Mouse (Mus musculus): ENCODE measurements at regions not wholly inside any gene's neighbourhood (a gene's known extent, or its start where the extent isn't known, plus 50 kb on each side); places are given as distances from the start of the nearest gene placed in this dataset.

- TF ChIP-seq NANOG (IDR thresholded peaks at IDR 0.05; ENCODE audit: borderline replicate concordance, low read length) = no peak
- TF ChIP-seq POU5F1 (IDR thresholded peaks at IDR 0.05; ENCODE audit: borderline replicate concordance, low read length) = no peak
- TF ChIP-seq CTCF (conservative IDR thresholded peaks at IDR 0.05; ENCODE audit: low read length) = no peak
- H3K4me3 ChIP-seq (replicated peaks; ENCODE audit: low read length) = no peak overlapping the region
- H3K27me3 ChIP-seq (ENCODE audit: insufficient read depth, low read length) = no peaks in the 10 kb centered on the region
- H3K36me3 ChIP-seq (ENCODE audit: insufficient read depth, low read length) = no peaks in the 10 kb centered on the region
- no peaks in the 10 kb centered on the region for H3K4me1 ChIP-seq (replicated peaks; ENCODE audit: low read depth, low read length)
- peaks cover 16% of the 10 kb centered on the region for H3K9me3 ChIP-seq (ENCODE audit: low read length)
Measured at GRCm38 (mm10) chr1:61172946-61173345, 195.2 kb downstream of the Icos start.

GRCm38 (mm10) chr1:61175239-61175638 is 197.5 kb downstream of the Icos start:
- Histone ChIP-seq H3K36me3 (ENCODE audit: insufficient read depth, low read length) (no peaks in the 10 kb centered on the region), H3K9me3 (ENCODE audit: low read length) (peaks cover 3% of the 10 kb centered on the region), H3K27me3 (ENCODE audit: insufficient read depth, low read length) (no peaks in the 10 kb centered on the region), H3K4me1 (replicated peaks; ENCODE audit: low read depth, low read length) (no peaks in the 10 kb centered on the region), H3K4me3 (replicated peaks; ENCODE audit: low read length) (no peak overlapping the region)
- TF ChIP-seq NANOG (IDR thresholded peaks at IDR 0.05; ENCODE audit: borderline replicate concordance, low read length) = no peak
- no peak for TF ChIP-seq POU5F1 (IDR thresholded peaks at IDR 0.05; ENCODE audit: borderline replicate concordance, low read length)
- TF ChIP-seq CTCF (conservative IDR thresholded peaks at IDR 0.05; ENCODE audit: low read length) = no peak

- Histone ChIP-seq H3K9me3 (ENCODE audit: low read length) (no peaks in the 10 kb centered on the region), H3K36me3 (ENCODE audit: insufficient read depth, low read length) (no peaks in the 10 kb centered on the region), H3K4me1 (replicated peaks; ENCODE audit: low read depth, low read length) (no peaks in the 10 kb centered on the region), H3K4me3 (replicated peaks; ENCODE audit: low read length) (no peak overlapping the region), H3K27me3 (ENCODE audit: insufficient read depth, low read length) (no peaks in the 10 kb centered on the region; the same call in 1 of the 2 replicates)
- TF ChIP-seq POU5F1 (IDR thresholded peaks at IDR 0.05; ENCODE audit: borderline replicate concordance, low read length) (no peak), CTCF (conservative IDR thresholded peaks at IDR 0.05; ENCODE audit: low read length) (no peak), NANOG (IDR thresholded peaks at IDR 0.05; ENCODE audit: borderline replicate concordance, low read length) (no peak)
Measured at GRCm38 (mm10) chr1:61179461-61179860, 201.7 kb downstream of the Icos start.

- no peak overlapping the region for H3K4me3 ChIP-seq (replicated peaks; ENCODE audit: low read length)
- no peaks in the 10 kb centered on the region for H3K4me1 ChIP-seq (replicated peaks; ENCODE audit: low read depth, low read length)
- no peaks in the 10 kb centered on the region for H3K9me3 ChIP-seq (ENCODE audit: low read length)
- peak; percentile 72 for TF ChIP-seq CTCF (conservative IDR thresholded peaks at IDR 0.05; ENCODE audit: low read length)
- no peak for TF ChIP-seq POU5F1 (IDR thresholded peaks at IDR 0.05; ENCODE audit: borderline replicate concordance, low read length)
- no peak for TF ChIP-seq NANOG (IDR thresholded peaks at IDR 0.05; ENCODE audit: borderline replicate concordance, low read length)
- no peaks in the 10 kb centered on the region; the same call in 1 of the 2 replicates for H3K27me3 ChIP-seq (ENCODE audit: insufficient read depth, low read length)
- no peaks in the 10 kb centered on the region for H3K36me3 ChIP-seq (ENCODE audit: insufficient read depth, low read length)
Measured at GRCm38 (mm10) chr1:61181099-61181821, 203.5 kb downstream of the Icos start.

GRCm38 (mm10) chr1:61187381-61188100 is 209.8 kb downstream of the Icos start:
- H3K4me3 ChIP-seq (replicated peaks; ENCODE audit: low read length) = no peak overlapping the region
- no peaks in the 10 kb centered on the region for H3K27me3 ChIP-seq (ENCODE audit: insufficient read depth, low read length)
- H3K4me1 ChIP-seq (replicated peaks; ENCODE audit: low read depth, low read length) = no peaks in the 10 kb centered on the region
- TF ChIP-seq POU5F1 (IDR thresholded peaks at IDR 0.05; ENCODE audit: borderline replicate concordance, low read length) (no peak), NANOG (IDR thresholded peaks at IDR 0.05; ENCODE audit: borderline replicate concordance, low read length) (no peak)
- no peaks in the 10 kb centered on the region for H3K36me3 ChIP-seq (ENCODE audit: insufficient read depth, low read length)
- H3K9me3 ChIP-seq (ENCODE audit: low read length) = no peaks in the 10 kb centered on the region

- H3K4me3 ChIP-seq (replicated peaks; ENCODE audit: low read length) = no peak overlapping the region
- no peaks in the 10 kb centered on the region for H3K27me3 ChIP-seq (ENCODE audit: insufficient read depth, low read length)
- TF ChIP-seq CTCF (conservative IDR thresholded peaks at IDR 0.05; ENCODE audit: low read length) (no peak), POU5F1 (IDR thresholded peaks at IDR 0.05; ENCODE audit: borderline replicate concordance, low read length) (no peak), NANOG (IDR thresholded peaks at IDR 0.05; ENCODE audit: borderline replicate concordance, low read length) (no peak)
- no peaks in the 10 kb centered on the region for H3K36me3 ChIP-seq (ENCODE audit: insufficient read depth, low read length)
- no peaks in the 10 kb centered on the region for H3K4me1 ChIP-seq (replicated peaks; ENCODE audit: low read depth, low read length)
- no peaks in the 10 kb centered on the region for H3K9me3 ChIP-seq (ENCODE audit: low read length)
Measured at GRCm38 (mm10) chr1:61190921-61191320, 213.2 kb downstream of the Icos start.

- Histone ChIP-seq H3K36me3 (ENCODE audit: insufficient read depth, low read length) (no peaks in the 10 kb centered on the region), H3K9me3 (ENCODE audit: low read length) (no peaks in the 10 kb centered on the region), H3K27me3 (ENCODE audit: insufficient read depth, low read length) (no peaks in the 10 kb centered on the region), H3K4me1 (replicated peaks; ENCODE audit: low read depth, low read length) (no peaks in the 10 kb centered on the region), H3K4me3 (replicated peaks; ENCODE audit: low read length) (no peak overlapping the region)
- TF ChIP-seq NANOG (IDR thresholded peaks at IDR 0.05; ENCODE audit: borderline replicate concordance, low read length) (no peak), CTCF (conservative IDR thresholded peaks at IDR 0.05; ENCODE audit: low read length) (no peak), POU5F1 (IDR thresholded peaks at IDR 0.05; ENCODE audit: borderline replicate concordance, low read length) (no peak)
Measured at GRCm38 (mm10) chr1:61198549-61199062, 220.9 kb downstream of the Icos start.

GRCm38 (mm10) chr1:61201006-61201405 is 223.3 kb downstream of the Icos start:
- Histone ChIP-seq H3K27me3 (ENCODE audit: insufficient read depth, low read length) (no peaks in the 10 kb centered on the region), H3K4me1 (replicated peaks; ENCODE audit: low read depth, low read length) (no peaks in the 10 kb centered on the region), H3K36me3 (ENCODE audit: insufficient read depth, low read length) (no peaks in the 10 kb centered on the region), H3K9me3 (ENCODE audit: low read length) (no peaks in the 10 kb centered on the region), H3K4me3 (replicated peaks; ENCODE audit: low read length) (no peak overlapping the region)
- TF ChIP-seq CTCF (conservative IDR thresholded peaks at IDR 0.05; ENCODE audit: low read length) (no peak), NANOG (IDR thresholded peaks at IDR 0.05; ENCODE audit: borderline replicate concordance, low read length) (no peak), POU5F1 (IDR thresholded peaks at IDR 0.05; ENCODE audit: borderline replicate concordance, low read length) (no peak)
